Mouse (Mus musculus): ENCODE measurements around the gene Lman1l. TPM values are rescaled to one million over a fixed set of nuclear protein-coding genes. Genes with fewer than 3 reads are reported as not detected.

Gene Lman1l
- polyA plus RNA-seq, 1 experiment from 2014 or later, result not detected

DNA sequence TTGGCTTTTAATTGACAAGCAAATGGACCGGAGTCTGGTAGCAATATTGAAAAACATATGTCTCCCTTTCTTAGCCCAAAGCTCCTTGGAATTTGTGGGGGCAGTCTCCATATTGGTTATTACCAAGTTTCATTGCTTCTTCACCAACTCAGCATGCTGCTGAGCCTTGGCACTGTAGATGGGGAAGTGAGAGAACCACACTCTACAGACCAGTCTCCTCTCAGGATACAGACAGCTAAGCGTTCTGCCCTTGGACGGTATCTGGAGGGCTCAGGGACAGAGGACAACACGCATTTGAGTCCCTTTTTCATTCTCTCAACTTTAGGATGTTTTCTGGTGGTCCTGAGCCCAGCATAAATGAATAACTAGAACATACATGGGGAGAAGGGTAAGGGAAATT, 61.9 kb downstream of the Lman1l start:
- H3K4me1 ChIP-seq (ENCODE audit: insufficient read depth), result peaks cover 7% of the 10 kb centered on the region
- H3K4me3 ChIP-seq (ENCODE audit: low read depth, low read length), result no peak overlapping the region
- no peaks in the 10 kb centered on the region for H3K27me3 ChIP-seq (ENCODE audit: insufficient read depth, low read length)
- H3K9me3 ChIP-seq (ENCODE audit: low read depth, low read length), result no peaks in the 10 kb centered on the region
- TF ChIP-seq CTCF (IDR thresholded peaks at IDR 0.05; ENCODE audit: low read depth), result no peak
- ATAC-seq (ENCODE audit: insufficient read depth), result no peak
- no peak overlapping the region for H3K4me2 ChIP-seq
- no peaks in the 10 kb centered on the region for H3K36me3 ChIP-seq (ENCODE audit: insufficient read depth)
- WGBS, result 90% methylated on average over 4 of the region's 4 CpGs
- no peak overlapping the region for H3K9ac ChIP-seq
- no peak for DNase-seq
- H3K27ac ChIP-seq (ENCODE audit: low read depth), result no peak overlapping the region

DNA sequence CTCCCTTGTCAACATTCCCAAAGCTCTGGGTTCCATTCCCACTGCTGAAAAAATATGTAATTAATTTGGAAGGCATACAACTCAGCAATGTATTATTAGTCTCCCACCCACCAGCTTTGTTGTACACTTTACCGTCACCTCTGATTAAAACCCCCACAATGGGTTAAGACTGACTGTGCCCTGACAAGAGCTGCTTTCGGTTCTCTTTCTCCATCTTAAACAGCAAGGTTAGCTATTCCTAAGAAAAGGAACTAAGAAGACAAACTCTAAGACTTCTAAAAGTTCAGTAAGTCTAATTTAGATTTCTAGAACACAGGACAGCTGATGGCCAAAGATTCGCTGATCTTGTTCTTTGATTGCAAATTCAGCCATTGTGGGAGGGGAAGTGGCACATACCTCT, 63.4 kb downstream of the Lman1l start:
- H3K36me3 ChIP-seq (ENCODE audit: insufficient read depth), result no peaks in the 10 kb centered on the region
- DNase-seq (no peak), ATAC-seq (ENCODE audit: insufficient read depth) (no peak)
- no peak for TF ChIP-seq CTCF (IDR thresholded peaks at IDR 0.05; ENCODE audit: low read depth)
- peaks cover 7% of the 10 kb centered on the region for H3K4me1 ChIP-seq (ENCODE audit: insufficient read depth)
- no peak overlapping the region for H3K9ac ChIP-seq
- no peak overlapping the region for H3K27ac ChIP-seq (ENCODE audit: low read depth)
- no peak overlapping the region for H3K4me2 ChIP-seq
- no peaks in the 10 kb centered on the region for H3K27me3 ChIP-seq (ENCODE audit: insufficient read depth, low read length)
- 78% methylated on average over 3 of the region's 3 CpGs for WGBS
- H3K9me3 ChIP-seq (ENCODE audit: low read depth, low read length), result no peaks in the 10 kb centered on the region
- H3K4me3 ChIP-seq (ENCODE audit: low read depth, low read length), result no peak overlapping the region

Other genes starting within 250 kb of the Lman1l start
- gene Ppcdc, start 180.7 kb downstream of the Lman1l start, polyA plus RNA-seq (2014; fragmentation: Nextera tagmentation; extraction: Ambion mirVana), result 22.5 and 23.7 TPM in 2 replicates
- gene Scamp5, start 152.7 kb downstream of the Lman1l start, polyA plus RNA-seq (2014; fragmentation: Nextera tagmentation; extraction: Ambion mirVana), result 4.4 and 4.9 TPM in 2 replicates
- gene Rpp25, start 116.7 kb downstream of the Lman1l start, polyA plus RNA-seq (2014; fragmentation: Nextera tagmentation; extraction: Ambion mirVana), result 2.3 and 2.4 TPM in 2 replicates
- 527 and 554 TPM in 2 replicates for gene Cox5a, start 99.5 kb downstream of the Lman1l start, polyA plus RNA-seq (2014; fragmentation: Nextera tagmentation; extraction: Ambion mirVana)
- gene Fam219b, start 83.2 kb downstream of the Lman1l start, polyA plus RNA-seq (2014; fragmentation: Nextera tagmentation; extraction: Ambion mirVana), result 20.2 and 22.4 TPM in 2 replicates
- gene Mpi, start 68.0 kb downstream of the Lman1l start, polyA plus RNA-seq (2014; fragmentation: Nextera tagmentation; extraction: Ambion mirVana), result 35.1 and 38.1 TPM in 2 replicates
- 54.2 and 55.6 TPM in 2 replicates for gene Scamp2, start 59.8 kb downstream of the Lman1l start, polyA plus RNA-seq (2014; fragmentation: Nextera tagmentation; extraction: Ambion mirVana)
- 8.0 and 10.6 TPM in 2 replicates for gene Ulk3, start 31.3 kb downstream of the Lman1l start, polyA plus RNA-seq (2014; fragmentation: Nextera tagmentation; extraction: Ambion mirVana)
- not detected in 2 replicates for gene Cplx3, start 14.5 kb downstream of the Lman1l start, polyA plus RNA-seq (2014; fragmentation: Nextera tagmentation; extraction: Ambion mirVana)
- 23.6 and 28.7 TPM in 2 replicates for gene Csk, start 32.9 kb upstream of the Lman1l start, polyA plus RNA-seq (2014; fragmentation: Nextera tagmentation; extraction: Ambion mirVana)
- gene Cyp1a2, start 62.9 kb upstream of the Lman1l start, polyA plus RNA-seq (2014; fragmentation: Nextera tagmentation; extraction: Ambion mirVana), result not detected in 2 replicates
- gene Cyp1a1, start 67.2 kb upstream of the Lman1l start, polyA plus RNA-seq (2014; fragmentation: Nextera tagmentation; extraction: Ambion mirVana), result not detected in 2 replicates
- 24.0 and 24.9 TPM in 2 replicates for gene Edc3, start 87.8 kb upstream of the Lman1l start, polyA plus RNA-seq (2014; fragmentation: Nextera tagmentation; extraction: Ambion mirVana)
- 58.1 and 72.7 TPM in 2 replicates for gene Clk3, start 145.1 kb upstream of the Lman1l start, polyA plus RNA-seq (2014; fragmentation: Nextera tagmentation; extraction: Ambion mirVana)
- 4.7 and 4.9 TPM in 2 replicates for gene Arid3b, start 216.0 kb upstream of the Lman1l start, polyA plus RNA-seq (2014; fragmentation: Nextera tagmentation; extraction: Ambion mirVana)

Measured in lung, embryonic 14.5 days (tissue).